Mouse (Mus musculus) megakaryocyte, embryonic 14.5 days (primary cell): ENCODE data around the gene Rsph14.

Experiments
- FLI1 ChIP-seq: IDR thresholded peaks from 2 replicates; pipeline ENCODE4 v1.6.1; 2012; ENCODE audit warnings: low read length, inconsistent platforms, mixed read lengths
- GATA1 ChIP-seq: IDR thresholded peaks from 3 replicates; pipeline ENCODE4 v1.6.1; 2012; ENCODE audit warnings: mixed read lengths, low read length, inconsistent platforms, borderline replicate concordance

DNA sequence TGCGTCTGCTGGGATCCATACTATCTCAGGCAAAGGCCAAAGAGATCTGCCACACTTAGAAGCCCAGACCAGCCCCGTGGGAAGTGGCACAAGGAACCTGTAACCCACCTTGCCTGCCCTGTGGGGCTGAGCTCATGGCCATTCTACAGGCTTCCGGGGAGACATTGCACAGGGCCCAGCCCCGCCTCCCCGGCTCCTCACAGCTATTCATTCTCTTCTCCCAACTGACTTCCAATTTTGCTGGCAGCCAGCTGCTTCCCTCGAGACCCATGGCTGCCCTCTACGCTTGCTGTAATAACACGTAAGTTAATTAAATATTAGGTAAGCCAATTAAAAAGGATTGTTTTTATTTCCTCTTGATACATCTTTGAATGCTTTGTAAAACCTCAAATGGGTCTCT lies 5.9 kb downstream of the Rsph14 start:
- TF ChIP-seq GATA1 (no peak), FLI1 (no peak)
